Mouse (Mus musculus): Measurements from ENCODE around the gene Apeh. TPM values are rescaled to one million over a fixed set of nuclear protein-coding genes. Genes with fewer than 3 reads are reported as not detected.

The Apeh gene
- total RNA-seq, 2 experiments from 2014 or later, result 64.3 to 71.0 TPM

DNA sequence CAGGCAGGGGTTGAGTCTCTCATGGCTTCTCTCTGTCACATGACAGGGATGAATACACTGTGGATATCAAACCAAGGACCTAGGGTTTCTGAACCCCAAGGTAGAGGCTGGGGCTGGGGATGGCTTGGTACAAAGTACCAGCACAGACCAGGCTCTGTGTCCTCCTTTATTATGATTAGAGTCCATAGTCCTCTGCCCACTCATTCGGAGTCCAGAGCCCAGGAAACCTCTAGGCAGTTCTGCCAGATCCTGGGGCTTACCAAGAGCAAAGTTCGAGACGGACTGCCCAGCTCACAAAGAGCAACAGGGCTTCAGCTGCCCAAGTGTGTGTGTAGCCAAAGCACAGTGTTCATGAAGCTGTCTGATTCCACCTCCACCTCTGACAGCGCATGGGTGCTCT lies 9.1 kb downstream of the Apeh start:
- no peak for ATAC-seq (replicated peaks; ENCODE audit: poor library complexity)

DNA sequence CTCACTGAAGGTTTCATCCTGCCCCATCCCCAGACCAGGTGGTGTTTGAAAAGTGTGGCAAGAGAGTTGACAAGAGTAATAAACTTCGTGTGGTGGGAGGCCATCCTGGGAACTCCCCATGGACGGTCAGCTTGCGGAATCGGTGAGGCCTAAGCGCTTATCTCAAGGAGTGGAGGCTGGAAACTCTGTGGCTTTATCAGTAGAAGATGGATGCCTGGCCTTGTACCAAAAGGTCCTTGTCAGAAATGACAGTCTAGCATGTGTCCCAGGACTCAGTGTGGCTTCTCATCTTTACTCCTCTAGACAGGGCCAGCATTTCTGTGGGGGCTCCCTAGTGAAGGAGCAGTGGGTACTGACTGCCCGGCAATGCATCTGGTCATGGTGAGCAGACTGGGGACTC lies 10.8 kb downstream of the Apeh start:
- 0 out of 2 replicates have a peak, but pooled peaks have one; percentile 6 for ATAC-seq (replicated peaks; ENCODE audit: poor library complexity)

DNA sequence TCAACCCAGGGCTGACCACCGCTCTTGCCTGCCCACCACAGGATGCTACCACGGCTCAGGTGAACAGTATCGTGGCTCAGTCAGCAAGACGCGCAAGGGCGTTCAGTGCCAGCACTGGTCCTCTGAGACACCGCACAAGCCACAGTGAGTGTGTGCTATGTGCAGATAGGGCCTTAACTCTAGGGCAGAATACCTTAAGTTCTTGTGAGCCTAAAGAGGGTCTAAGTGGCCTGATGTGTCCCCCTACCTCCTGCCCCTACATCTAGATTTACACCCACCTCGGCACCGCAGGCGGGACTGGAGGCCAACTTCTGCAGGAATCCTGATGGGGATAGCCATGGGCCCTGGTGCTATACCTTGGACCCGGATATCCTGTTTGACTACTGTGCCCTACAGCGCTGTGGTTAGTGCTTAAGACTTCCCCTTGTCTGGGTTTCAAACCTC lies 11.4 kb downstream of the Apeh start, which contains the start of gene Rnf123:
TSS of gene Rnf123 (minus strand) at position 359 of the 444 bp plus-strand sequence.
- peak; percentile 52 for ATAC-seq (replicated peaks; ENCODE audit: poor library complexity)

DNA sequence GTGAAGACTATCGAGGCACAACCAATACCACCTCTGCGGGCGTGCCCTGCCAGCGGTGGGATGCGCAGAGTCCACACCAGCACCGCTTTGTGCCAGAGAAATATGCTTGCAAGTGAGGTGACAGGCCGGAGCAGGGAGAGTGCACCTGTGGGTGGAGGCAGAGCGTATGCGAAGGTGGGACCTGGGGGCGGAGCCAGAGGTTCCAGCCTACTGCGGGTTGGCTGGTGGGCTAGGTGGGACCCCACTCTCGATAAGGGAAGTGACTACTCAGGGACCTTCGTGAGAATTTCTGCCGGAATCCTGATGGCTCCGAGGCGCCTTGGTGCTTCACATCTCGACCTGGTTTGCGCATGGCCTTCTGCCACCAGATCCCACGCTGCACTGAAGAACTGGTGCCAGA lies 11.9 kb downstream of the Apeh start:
- ATAC-seq (replicated peaks; ENCODE audit: poor library complexity), result no peak

DNA sequence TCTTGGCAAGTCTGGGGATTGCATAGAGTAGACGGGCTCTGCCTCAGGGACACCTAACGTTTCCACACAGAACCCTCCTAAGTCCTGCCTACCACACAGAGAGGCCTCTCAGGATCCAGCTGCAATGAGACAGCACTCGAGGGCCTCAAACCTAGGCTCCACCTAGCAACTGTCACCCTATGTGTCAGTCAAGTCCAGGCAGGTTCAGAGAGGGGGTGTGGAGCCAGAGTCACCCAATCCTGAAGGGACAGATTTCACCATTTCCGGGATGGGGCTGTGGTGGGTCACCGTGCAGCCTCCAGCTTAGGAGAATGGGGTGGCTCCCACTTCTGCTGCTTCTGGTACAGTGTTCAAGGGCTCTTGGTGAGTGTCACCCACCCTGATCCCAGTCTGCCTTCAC lies 14.2 kb downstream of the Apeh start, which contains the start of gene Mst1:
TSS of gene Mst1 (plus strand) at position 269 of the 400 bp plus-strand sequence.
- peak; percentile 29 for ATAC-seq (replicated peaks; ENCODE audit: poor library complexity)

DNA sequence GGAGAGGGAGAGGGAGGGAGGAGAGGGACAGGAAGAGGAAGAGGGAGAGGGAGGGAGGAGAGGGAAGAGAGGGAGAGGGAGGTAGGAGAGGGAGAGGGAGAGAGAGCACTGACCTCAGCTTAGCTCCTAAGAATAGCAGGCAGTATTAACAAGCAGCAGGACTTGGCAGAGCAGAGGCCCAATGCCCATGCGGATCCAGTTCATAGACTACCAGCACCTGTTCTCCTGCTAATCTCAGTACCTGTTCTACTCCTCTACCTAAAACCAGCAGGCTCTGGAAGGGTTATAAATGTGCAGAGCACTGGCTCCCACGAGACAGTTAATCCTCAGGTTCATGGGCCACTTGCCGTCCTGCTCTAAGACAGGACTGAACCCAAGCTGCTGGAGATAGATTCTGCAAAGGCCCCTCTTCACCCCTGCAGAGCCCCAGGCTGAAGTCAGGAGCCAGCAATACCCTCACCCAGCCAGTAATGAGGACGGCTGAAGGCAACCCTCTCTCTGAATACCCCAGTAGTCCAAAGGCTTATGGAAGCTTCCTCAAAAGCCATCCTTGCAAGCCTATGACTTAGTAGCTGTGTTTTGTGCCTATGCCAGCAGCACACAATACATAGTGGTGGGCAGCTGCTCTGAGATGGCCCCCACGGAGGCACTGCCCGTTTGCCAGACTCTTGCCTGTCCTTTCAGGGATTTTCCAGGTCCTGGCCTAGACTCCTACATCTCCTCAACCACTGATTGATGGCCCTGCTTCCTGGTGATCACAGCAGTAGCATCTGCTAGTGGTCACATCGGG lies 21.1 kb downstream of the Apeh start:
- no peak for ATAC-seq (replicated peaks; ENCODE audit: poor library complexity)

DNA sequence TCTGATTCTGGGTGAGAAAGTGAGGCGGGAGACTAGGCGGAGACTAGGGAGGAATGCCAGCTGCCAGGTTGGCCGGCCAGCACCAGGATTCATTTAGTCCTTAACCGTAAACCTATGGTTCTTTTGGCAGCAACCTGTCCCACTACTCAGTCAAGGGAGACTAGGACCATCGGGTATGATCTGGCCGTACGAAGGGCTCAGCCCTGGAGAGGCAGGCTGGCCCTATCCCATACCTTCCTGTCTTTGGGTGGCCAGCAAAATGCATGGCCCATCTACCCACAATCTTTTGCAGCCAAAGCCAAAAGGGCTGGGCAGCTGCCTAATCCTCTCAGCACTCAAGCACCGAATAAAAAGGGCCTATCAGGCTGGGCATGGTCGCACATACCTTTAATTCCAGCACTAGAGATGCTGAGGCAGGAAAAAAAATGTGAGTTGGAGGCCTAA lies 21.9 kb downstream of the Apeh start:
- no peak for ATAC-seq (replicated peaks; ENCODE audit: poor library complexity)

DNA sequence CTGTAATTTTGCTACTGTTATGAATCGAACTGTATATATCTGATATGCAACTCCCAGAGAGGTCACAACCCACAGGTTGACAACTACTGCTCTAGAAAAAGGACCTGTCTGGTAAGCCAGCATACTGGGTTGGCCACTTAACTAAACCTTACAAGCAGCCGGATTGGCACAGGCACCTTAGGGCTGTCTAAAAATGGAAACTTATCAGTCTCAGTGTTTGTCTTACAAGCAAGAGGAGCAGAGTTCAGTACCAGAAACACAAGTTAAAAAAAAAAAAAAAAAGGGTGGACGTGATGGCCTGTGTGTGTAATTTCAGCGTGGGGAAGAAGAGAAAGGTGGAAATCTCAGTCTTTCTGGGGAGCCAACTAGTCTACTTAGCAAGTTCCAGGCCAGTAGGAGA lies 22.6 kb downstream of the Apeh start:
- ATAC-seq (replicated peaks; ENCODE audit: poor library complexity), result no peak

DNA sequence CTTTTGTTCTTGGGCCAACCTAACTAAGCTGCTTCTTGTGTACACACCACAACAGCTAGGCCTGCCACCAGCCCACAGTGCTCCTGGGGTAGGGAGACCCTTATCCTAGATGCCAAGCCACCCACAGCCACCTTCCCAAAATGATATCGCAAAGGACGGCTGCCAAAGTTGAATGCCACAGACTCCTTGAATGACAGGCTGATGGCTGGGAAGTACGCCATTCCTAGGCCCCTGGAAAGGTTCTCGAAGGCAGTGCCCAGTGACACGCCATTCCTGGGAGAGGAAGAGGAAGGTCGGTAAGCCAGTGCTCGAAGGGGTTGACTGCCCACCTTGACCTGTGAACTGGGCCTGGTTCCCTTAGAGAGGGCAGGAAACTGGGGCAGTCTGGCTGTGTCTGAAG lies 24.9 kb downstream of the Apeh start:
- ATAC-seq (replicated peaks; ENCODE audit: poor library complexity), result no peak

DNA sequence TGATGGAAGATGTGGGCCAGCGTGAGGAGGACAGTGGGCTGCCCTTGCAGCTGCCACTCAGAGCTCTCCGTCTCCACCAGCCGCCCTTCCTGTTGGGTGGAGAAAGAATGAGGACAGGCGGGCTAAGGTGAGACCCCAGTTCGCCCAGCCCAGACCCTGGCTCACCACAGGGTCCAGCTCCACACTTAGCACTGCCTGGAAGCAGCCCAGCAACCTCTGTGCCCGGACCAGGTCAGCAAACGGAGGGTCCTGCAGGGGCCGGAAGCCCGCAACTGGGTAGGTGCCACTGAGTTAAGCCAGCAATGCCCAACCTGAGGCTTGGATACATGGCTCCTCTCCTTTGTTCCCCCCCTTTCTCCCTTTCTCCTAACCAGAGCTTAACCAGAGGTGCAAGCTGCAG lies 25.4 kb downstream of the Apeh start:
- no peak for ATAC-seq (replicated peaks; ENCODE audit: poor library complexity)

DNA sequence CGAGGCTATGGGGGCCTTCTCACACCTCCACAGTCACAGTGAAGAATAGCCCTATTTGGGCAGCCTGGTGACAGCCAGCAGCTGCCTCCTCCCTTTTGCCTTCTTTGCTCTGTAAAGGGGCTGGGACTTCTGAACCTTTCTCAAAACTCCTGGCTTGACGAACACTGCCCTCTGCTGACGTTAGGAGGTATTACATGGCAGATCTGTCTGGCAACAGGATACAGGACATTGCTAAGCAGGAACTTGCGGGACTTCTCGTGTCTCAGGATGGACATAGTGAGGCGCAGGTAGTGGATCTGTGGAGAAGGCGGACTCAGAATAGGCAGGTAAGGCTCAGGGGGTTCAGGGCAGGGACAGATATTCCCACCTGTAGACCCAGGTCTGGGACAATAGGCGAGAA lies 26.5 kb downstream of the Apeh start:
- peak; percentile 87 for ATAC-seq (replicated peaks; ENCODE audit: poor library complexity)

DNA sequence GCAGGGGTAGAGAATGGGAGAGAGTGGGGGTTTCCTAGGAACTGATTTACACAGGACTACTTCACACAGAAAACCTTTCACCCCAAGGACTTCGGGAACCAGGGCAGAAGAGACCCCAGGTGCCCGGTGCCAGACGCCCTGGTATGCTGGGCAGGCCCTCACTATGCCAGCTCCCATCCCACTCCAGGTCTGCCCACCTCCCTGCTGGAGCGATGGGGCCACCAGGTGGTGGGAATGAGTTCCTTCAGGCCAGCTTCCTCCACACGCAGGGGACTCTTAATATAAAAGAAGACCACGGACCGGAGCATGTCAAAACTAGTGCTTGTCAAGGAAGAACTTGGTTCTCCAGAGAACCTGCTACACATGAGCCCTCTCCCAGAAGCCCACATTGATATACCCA lies 27.2 kb downstream of the Apeh start:
- no peak for ATAC-seq (replicated peaks; ENCODE audit: poor library complexity)

DNA sequence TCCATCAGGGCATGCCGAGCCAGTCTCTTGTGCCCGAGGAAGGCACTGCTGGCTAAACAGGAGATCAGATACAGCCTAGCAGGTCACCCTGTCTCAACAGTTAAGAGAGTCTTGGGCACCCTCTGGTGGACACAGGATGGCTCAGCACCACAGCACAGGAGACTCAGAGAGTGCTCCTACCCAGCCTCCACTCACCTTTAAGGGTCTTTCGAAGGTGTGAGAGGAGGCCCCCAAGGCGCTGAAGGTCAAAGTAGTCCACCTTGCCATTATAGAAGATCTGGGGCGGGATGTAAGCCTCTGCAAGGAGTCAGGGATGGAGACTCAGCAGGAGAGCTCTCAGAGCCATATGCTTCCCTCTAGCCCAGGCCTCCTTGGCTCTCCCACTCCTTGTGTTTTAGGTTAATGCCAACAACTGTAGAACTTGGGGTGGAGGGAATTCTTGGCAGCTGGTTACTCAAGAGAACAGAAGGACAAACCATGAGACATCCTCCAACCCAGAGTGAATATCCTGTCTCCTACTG lies 28.9 kb downstream of the Apeh start:
- peak; percentile 89 for ATAC-seq (replicated peaks; ENCODE audit: poor library complexity)

DNA sequence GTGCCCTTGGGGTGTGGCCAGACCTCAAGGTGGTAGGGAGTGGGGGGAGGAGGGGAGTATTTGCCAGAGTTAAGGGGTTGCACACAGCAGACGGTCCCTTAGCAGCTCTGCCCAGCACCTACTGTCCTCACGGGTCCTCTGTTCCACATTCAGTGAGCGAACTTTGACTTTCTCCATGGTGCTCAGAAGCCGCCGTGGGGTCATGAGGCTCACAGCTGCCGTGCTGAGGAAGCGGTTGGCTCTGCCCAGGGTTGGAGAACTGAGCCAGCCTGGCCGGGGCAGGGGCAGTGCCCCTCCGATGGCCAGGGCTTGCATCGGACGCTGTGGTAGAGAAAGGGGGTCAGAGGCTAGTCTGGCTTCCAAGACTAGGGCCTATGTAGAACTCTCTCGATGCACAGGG lies 31.0 kb downstream of the Apeh start:
- ATAC-seq (replicated peaks; ENCODE audit: poor library complexity), result no peak

DNA sequence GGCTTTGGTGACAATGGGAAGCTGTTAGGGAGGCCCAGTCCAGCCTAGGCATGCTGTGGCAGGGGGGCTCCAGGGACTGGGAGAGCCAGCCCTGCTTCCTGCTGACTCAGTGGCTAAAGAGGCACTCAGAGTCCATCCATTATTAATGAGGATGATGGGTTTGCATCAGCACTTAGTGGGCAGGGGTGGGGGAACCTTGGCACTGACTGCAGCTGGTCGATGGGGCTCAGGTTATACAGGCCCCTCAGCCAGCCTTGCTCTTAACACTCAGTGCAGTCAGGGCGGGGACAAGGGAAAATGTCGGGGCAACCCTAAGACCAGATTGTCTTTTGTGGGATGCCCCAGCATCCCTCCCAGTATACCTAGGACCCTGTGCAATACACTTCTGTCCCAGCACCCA lies 32.3 kb downstream of the Apeh start:
- no peak for ATAC-seq (replicated peaks; ENCODE audit: poor library complexity)

DNA sequence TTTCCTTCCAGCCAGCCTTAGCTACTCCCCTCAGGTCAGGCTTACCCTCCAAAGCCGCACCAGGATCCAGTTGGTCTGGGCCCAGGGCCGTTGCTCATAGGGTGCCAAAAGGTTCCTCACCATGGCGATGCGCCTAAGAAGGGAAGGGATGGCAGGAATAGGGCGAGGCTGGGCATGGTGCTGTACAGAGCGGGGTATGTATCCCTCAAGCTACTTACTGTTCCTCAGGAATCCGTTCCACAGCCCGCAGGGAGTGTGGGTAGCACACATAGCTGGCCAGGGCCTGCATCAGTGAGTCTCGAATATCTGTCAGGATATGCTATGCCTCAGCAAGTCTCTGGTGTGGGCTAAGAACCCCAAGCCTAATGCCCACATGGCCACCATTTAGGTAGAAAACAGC lies 36.1 kb downstream of the Apeh start:
- no peak for ATAC-seq (replicated peaks; ENCODE audit: poor library complexity)

DNA sequence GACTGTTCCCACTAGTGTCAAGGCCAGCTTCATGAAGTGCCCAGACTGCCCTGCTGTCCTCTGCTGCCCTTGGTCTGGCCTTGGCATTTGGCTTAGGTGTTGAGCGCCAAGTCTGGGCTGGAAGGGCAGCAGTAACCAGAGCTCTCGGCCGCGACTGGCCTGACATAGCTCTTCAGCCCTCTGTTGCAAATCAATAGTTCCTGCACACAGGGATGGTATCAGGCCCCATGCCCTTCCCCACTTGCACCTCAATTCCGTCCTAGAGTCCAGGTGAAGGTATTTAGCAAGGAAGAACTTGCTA lies 37.2 kb downstream of the Apeh start:
- ATAC-seq (replicated peaks; ENCODE audit: poor library complexity), result no peak

DNA sequence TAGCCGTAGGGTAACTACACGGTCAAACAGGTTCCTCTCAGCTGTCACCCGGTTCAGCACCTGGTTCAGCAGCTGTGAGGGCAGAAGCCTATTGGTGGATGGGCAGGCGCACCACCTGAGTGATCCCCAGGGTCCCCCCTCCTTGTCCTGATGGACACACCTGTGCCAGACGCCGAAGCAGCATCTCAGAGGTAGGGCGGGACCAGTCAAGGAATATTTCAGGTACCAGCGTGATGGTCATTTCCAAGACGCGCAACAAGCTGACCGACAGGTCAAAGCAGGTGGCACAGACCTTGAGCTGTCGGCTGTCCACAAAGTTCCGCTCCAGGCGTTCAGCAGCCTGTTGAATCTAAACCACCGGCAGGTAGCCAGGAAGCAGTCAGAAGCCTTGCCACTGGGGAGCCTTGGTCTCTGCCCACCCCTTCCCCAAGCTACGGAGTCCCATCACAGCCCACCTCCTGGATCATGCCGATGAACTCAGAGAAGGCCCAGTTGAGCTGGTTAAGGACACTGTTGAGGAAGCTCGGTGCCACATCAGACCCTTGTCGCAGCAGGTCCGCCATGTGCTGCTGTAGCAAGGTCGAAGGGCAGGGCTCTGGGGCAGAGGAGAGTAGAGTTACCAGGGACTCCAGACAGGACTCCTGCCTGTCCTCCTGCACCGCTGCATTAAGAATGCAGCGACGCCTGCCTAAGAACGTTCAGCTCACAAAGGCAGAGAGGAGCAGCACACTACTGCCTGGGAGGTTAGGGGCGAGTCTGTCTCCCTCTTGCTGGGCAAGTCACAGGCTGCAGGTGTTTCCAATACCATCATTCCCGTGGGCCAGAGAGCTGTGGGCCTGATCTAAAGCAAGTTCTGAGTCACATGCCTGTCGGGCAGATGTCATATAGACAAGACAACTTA lies 37.8 kb downstream of the Apeh start:
- ATAC-seq (replicated peaks; ENCODE audit: poor library complexity), result no peak

DNA sequence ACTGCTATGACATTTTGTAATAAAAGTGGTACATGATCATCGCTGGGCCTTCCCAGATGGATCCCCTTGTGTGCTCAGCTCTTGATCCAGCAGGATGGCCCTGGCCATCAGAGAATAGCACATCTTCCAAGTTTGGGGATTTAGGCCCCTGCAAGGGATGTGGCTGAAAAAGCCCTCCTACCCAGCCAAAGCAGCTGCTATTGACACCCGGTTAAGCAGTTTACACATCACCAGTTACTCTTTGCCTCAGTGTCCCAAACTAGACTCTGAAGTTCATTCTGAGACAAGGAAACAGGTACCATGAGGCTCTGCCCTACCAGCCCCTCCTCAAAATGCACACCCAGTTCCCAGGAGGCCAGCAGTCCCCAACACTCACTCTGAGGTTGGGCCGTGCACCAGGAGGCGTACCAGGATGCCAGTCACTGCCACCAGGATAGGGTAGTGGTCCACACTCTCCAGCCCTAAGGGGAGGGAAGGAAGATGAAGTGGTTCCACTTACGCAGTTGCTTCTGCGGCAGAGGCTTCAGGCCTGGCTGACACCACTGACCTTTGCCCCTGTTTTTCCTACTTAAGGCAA lies 38.7 kb downstream of the Apeh start:
- ATAC-seq (replicated peaks; ENCODE audit: poor library complexity), result no peak

DNA sequence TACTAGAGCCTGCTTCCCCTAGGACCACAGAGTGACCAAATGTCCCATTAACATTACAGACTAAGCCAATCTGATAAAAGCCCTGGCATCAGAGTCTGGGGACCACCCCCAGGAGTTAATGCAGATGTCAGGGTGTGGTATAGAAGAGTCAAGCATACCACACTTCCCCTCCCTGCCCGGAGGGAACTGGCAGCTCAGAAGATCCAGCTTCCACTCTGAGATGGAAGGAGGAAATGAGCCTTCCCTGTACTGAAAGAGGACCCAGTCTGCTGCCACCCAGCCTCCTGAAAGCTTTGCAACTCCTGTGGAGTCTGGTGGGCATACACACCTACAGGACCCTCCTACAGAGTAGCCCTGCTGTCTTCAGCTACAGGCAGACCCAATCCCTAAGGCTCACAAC lies 39.3 kb downstream of the Apeh start:
- ATAC-seq (replicated peaks; ENCODE audit: poor library complexity), result no peak

DNA sequence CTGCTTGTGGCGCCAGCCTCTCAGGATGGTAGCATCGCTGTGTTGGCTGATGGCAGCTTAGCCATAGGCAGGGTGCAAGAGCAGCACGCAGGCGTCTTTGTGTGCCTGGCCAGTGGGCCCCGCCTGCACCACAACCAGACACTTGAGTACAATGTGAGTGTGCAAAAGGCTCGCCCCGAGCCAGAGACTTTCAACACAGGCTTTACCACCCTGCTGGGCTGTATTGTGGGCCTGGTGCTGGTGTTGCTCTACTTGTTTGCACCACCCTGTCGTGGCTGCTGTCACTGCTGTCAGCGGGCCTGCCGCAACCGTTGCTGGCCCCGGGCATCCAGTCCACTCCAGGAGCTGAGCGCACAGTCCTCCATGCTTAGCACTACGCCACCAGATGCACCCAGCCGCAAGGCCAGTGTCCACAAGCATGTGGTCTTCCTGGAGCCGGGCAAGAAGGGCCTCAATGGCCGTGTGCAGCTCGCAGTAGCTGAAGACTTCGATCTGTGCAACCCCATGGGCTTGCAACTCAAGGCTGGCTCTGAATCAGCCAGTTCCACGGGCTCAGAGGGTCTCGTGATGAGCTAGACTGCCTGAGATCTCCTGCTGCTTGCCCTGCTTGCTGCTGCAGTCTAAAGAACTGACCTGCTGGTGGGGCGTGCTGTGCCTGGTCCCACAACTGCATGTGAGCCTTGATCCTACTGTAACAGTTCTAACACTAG lies 39.9 kb downstream of the Apeh start:
- ATAC-seq (replicated peaks; ENCODE audit: poor library complexity), result no peak
